Mouse (Mus musculus) cerebellum, adult 2 months (tissue): Measurements from ENCODE around the gene Antxr2. TPM values are rescaled to one million over a fixed set of nuclear protein-coding genes. Genes with fewer than 3 reads are reported as not detected.

ENCODE experiments used
- DNase-seq, 2 experiments: peaks; one replicate each; pipeline ENCODE4 v3.0.0; 2021
- H3K27ac ChIP-seq: fragments of 200-500 bp; 2 replicates; pipeline ENCODE4 v1.5.1; 2012; ENCODE audit warnings: low read length, control low read depth, inconsistent platforms; ENCODE audit not compliant: insufficient read depth
- H3K27me3 ChIP-seq: fragments of 200-500 bp; 2 replicates; pipeline ENCODE4 v1.6.1; 2012; ENCODE audit warnings: inconsistent platforms, mild to moderate bottlenecking, low read length, moderate library complexity; ENCODE audit not compliant: control insufficient read depth, insufficient read depth
- H3K4me1 ChIP-seq: fragments of 200-500 bp; 2 replicates; pipeline ENCODE4 v1.6.1; 2011; ENCODE audit warnings: low read length; ENCODE audit not compliant: control insufficient read depth, insufficient read depth
- H3K4me3 ChIP-seq: fragments of 200-500 bp; replicated peaks from 2 replicates; pipeline ENCODE3; 2011; ENCODE audit warnings: mild to moderate bottlenecking, low read depth, low read length, control low read depth; ENCODE audit not compliant: insufficient read depth
- CTCF ChIP-seq: fragments of 200-500 bp; IDR thresholded peaks from 2 replicates; pipeline ENCODE4 v1.5.1; 2011; ENCODE audit warnings: low read depth, mild to moderate bottlenecking, control low read depth, low read length, moderate library complexity, borderline replicate concordance; ENCODE audit not compliant: insufficient read depth
- POLR2A ChIP-seq: fragments of 200-500 bp; IDR thresholded peaks from 2 replicates; pipeline ENCODE4 v1.6.1; 2011; ENCODE audit warnings: low read length, control low read depth, borderline replicate concordance; ENCODE audit not compliant: insufficient read depth
- WGBS: fragments of 180-500 bp; shearing (Covaris S2); methylation state at CpG from one replicate; pipeline ENCODE4 v1.1.7; 2018; 5-methylcytosine and 5-hydroxymethylcytosine counted together
- polyA plus RNA-seq: library from polyadenylated mRNA; depleted of rRNA; stranded (reverse); fragments of >200 nt; gene quantifications from 2 replicates; pipeline ENCODE4 v1.2.3, GENCODE M21; 2012

Antxr2 gene
- polyA plus RNA-seq, 1 experiment: 0.93 TPM

DNA sequence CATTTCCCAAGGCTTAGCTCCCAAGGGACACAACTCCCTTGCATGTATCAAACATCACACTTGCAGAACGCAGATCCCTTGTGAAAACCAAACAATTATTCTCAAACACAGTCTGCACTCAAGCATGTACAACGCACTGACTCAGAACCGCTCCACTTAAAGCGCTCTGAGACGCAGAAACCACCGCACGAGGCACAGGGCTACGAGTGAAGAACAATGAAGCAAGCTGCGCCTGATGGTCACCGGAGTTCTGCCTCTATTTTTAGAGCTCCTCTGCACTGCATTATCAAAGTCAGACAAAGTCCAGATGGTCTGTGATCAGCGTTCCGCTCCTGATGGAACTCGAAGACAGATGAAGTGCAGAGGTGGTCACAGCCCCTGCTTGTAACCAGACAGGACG, 50.4 kb downstream of the Antxr2 start:
- Histone ChIP-seq H3K27ac (no peak overlapping the region), H3K27me3 (no peaks in the 10 kb centered on the region), H3K4me3 (no peak overlapping the region), H3K4me1 (no peaks in the 10 kb centered on the region)
- 22% methylated on average over 14 of the region's 14 CpGs for WGBS
- TF ChIP-seq POLR2A (no peak), CTCF (no peak)
- no peak for DNase-seq

DNA sequence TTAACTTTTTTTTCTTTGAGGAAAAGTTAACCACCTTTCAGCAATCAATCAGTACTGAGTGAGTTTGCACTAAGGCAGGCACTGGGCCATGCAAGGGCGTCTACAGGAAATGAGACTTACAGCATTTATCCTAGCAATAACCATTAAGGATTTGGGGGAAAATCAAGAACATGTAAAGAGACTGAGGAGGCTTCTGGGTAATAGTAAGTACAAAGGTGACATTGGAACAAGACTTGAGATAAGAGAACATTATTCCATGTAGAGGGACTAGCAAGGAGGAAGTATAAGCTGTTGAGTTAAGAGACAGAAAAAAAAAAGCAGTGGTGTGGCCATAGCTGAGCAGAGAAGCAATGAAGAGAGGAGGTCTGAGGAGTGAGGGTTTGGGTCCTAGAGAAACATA, 57.5 kb downstream of the Antxr2 start:
- DNase-seq: no peak
- WGBS: 91% methylated on average over 1 of the region's 1 CpGs

DNA sequence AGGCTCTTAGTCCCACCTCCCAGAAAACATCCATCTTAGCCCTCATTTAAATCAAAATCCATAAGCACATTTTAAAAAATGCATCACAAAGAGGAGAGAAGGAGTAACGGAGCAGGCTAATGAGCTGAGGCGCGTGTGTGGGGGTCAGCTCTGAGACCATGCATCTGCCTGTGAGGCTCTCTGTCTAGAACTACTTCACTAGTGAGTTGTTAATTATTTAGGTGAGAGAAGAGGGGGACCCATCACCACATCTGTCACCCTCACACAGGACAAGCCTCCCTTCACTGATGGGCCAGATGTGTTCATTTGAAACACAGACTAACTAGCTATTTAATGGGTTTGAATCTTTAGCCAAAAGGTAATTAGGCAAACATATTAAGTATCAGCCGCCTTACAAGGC, 58.8 kb downstream of the Antxr2 start:
- no peak for DNase-seq
- H3K27ac ChIP-seq: no peak overlapping the region
- WGBS: 93% methylated on average over 4 of the region's 4 CpGs
- H3K4me1 ChIP-seq: no peaks in the 10 kb centered on the region
- no peak overlapping the region for H3K4me3 ChIP-seq
- TF ChIP-seq CTCF (no peak), POLR2A (no peak)
- no peaks in the 10 kb centered on the region for H3K27me3 ChIP-seq

More for the DNA sequence above, 57.5 kb downstream of the Antxr2 start:
- no peaks in the 10 kb centered on the region for H3K4me1 ChIP-seq
- no peak overlapping the region for H3K27ac ChIP-seq
- no peak overlapping the region for H3K4me3 ChIP-seq
- no peaks in the 10 kb centered on the region for H3K27me3 ChIP-seq
- TF ChIP-seq POLR2A (no peak), CTCF (no peak)

DNA sequence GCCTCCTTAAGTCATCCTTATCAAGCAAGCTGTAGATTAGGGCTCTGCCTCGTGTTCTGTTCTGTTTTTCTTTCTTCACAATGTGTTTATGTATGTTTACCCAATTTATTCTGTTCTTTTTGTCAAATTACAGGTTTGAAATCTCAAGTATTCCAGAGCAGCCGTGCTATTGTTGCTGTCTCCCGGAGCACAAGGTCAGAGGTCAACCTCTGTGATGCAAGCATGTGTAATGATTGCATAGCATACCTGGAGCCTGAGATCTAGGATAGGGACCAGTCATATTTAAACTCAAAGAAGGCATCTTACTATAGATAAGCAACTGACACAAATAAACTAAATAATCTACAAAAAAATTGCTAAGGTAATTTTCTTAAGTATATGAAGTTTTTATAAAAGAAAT, 59.6 kb downstream of the Antxr2 start:
- Histone ChIP-seq H3K4me1 (no peaks in the 10 kb centered on the region), H3K27me3 (no peaks in the 10 kb centered on the region), H3K4me3 (no peak overlapping the region), H3K27ac (no peak overlapping the region)
- TF ChIP-seq POLR2A (no peak), CTCF (no peak)
- 64% methylated on average over 3 of the region's 3 CpGs for WGBS
- no peak for DNase-seq

DNA sequence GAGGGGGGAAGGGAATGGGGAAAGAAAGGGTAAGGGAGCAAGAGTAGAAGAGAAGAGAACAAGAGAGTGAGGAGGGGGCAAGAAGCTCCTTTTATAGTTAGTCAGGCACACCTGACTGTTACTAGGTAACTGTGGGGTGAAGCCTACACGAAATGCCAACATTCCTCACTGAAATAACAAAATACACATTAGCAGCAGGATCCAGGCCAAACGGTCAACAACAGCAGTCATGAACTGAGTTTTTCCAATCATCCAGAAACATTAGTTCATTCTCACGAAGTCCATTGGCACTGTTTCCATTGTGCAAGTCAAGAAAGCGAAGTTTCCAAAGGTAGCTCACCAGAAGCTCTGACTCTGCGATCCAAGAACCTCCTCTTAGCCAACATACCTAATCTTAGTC, 63.8 kb downstream of the Antxr2 start:
- 68% methylated on average over 5 of the region's 5 CpGs for WGBS

GRCm38 (mm10) chr5:97966101-97966500, 64.7 kb downstream of the Antxr2 start:
- H3K4me1 ChIP-seq: no peaks in the 10 kb centered on the region
- no peaks in the 10 kb centered on the region for H3K27me3 ChIP-seq
- no peak for DNase-seq
- no peak overlapping the region for H3K4me3 ChIP-seq
- no peak overlapping the region for H3K27ac ChIP-seq
- TF ChIP-seq POLR2A (no peak), CTCF (no peak)

More for the DNA sequence above, 63.8 kb downstream of the Antxr2 start:
- no peak overlapping the region for H3K27ac ChIP-seq
- no peaks in the 10 kb centered on the region for H3K27me3 ChIP-seq
- no peak for DNase-seq
- no peaks in the 10 kb centered on the region for H3K4me1 ChIP-seq
- H3K4me3 ChIP-seq: no peak overlapping the region
- TF ChIP-seq CTCF (no peak), POLR2A (no peak)

DNA sequence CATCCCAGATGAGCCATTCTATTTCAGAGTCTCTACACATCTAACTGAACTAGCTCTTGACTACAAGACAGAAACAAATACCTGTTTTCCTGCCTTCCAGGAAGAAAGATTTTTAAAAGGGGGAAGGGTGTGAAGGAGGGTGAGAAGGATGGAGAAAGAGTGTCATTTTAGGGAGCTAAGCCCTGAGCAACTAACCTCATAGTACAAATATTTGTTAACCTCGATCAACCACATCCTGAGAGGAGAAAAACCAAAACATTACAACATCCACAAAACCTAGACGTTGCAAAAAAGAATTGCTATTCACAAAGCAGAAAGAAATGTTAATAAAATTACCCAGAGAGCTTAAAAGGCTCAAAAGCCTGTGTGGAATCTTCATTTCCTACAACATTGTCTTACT, 66.4 kb downstream of the Antxr2 start:
- DNase-seq: no peak
- WGBS: 86% methylated on average over 2 of the region's 2 CpGs
- no peak for TF ChIP-seq POLR2A
- TF ChIP-seq CTCF: no peak
- H3K4me3 ChIP-seq: no peak overlapping the region
- no peak overlapping the region for H3K27ac ChIP-seq
- H3K27me3 ChIP-seq: no peaks in the 10 kb centered on the region
- H3K4me1 ChIP-seq: no peaks in the 10 kb centered on the region

GRCm38 (mm10) chr5:97962512-97962911, 68.3 kb downstream of the Antxr2 start:
- Histone ChIP-seq H3K4me1 (no peaks in the 10 kb centered on the region), H3K4me3 (no peak overlapping the region), H3K27me3 (no peaks in the 10 kb centered on the region), H3K27ac (no peak overlapping the region)
- 94% methylated on average over 3 of the region's 3 CpGs for WGBS
- no peak for DNase-seq
- TF ChIP-seq CTCF: no peak
- no peak for TF ChIP-seq POLR2A

DNA sequence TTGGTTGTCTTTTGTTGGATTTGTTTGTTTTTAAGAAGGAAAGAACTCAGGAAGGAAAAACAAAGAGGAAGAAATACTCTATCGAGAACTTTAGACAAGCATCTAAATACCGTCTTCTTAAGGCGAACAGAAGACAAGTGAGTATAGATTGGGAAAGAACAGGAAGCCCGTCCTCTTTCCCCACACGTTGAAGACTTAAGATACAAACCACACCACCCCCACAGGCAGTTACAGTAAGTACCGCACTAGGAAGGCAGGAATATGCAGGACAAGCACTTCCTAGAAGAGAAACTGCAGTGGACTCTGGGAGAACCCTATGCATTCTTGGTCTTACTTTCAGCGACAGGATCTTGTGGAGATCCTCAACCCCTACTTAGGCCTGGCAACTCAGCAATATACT, 69.1 kb downstream of the Antxr2 start:
- TF ChIP-seq POLR2A (no peak), CTCF (no peak)
- H3K4me1 ChIP-seq: no peaks in the 10 kb centered on the region

More for the DNA sequence above, 69.1 kb downstream of the Antxr2 start:
- H3K4me3 ChIP-seq: no peak overlapping the region
- no peak overlapping the region for H3K27ac ChIP-seq
- no peak for DNase-seq
- WGBS: 92% methylated on average over 7 of the region's 7 CpGs
- no peaks in the 10 kb centered on the region for H3K27me3 ChIP-seq
